Mouse (Mus musculus) lung, embryonic 15.5 days (tissue): Measurements from ENCODE around the gene Dpagt1. TPM values are rescaled to one million over a fixed set of nuclear protein-coding genes. Genes with fewer than 3 reads are reported as not detected.
"Not testable (repeated sequence)": the region's sequence is repeated elsewhere in the genome, so short reads cannot be mapped to it uniquely, and the experiment has no call there.

Experiments used
- ATAC-seq: fragments of 200-750 bp; cut with Nextera tagmentation; 2 replicates; pipeline ENCODE4 v1.8.0; 2017; ENCODE audit warnings: moderate number of reproducible peaks, borderline replicate concordance; ENCODE audit not compliant: low FRiP score, low TSS enrichment; ENCODE audit errors: extremely low read depth
- H3K27ac ChIP-seq: fragments of 300-500 bp; sonication (generic); 2 replicates; pipeline ENCODE4 v1.5.1; 2015; ENCODE audit warnings: moderate library complexity, mild to moderate bottlenecking, inconsistent platforms
- H3K27me3 ChIP-seq: fragments of 300-500 bp; sonication (generic); 2 replicates; pipeline ENCODE4 v1.6.1; 2015; ENCODE audit warnings: inconsistent platforms
- H3K36me3 ChIP-seq: fragments of 300-500 bp; sonication (generic); 2 replicates; pipeline ENCODE4 v1.6.1; 2015; ENCODE audit warnings: inconsistent platforms
- H3K4me1 ChIP-seq: fragments of 300-500 bp; sonication (generic); 2 replicates; pipeline ENCODE4 v1.6.1; 2015; ENCODE audit warnings: inconsistent platforms
- H3K4me2 ChIP-seq: fragments of 300-500 bp; sonication (generic); 2 replicates; pipeline ENCODE4 v1.6.1; 2015; ENCODE audit warnings: inconsistent platforms, mild to moderate bottlenecking, moderate library complexity
- H3K4me3 ChIP-seq: fragments of 300-500 bp; sonication (generic); 2 replicates; pipeline ENCODE4 v1.5.1; 2015; ENCODE audit warnings: mild to moderate bottlenecking, inconsistent platforms
- H3K9ac ChIP-seq: fragments of 300-500 bp; sonication (generic); 2 replicates; pipeline ENCODE4 v1.6.1; 2015; ENCODE audit warnings: inconsistent platforms
- H3K9me3 ChIP-seq: fragments of 300-500 bp; sonication (generic); 2 replicates; pipeline ENCODE4 v1.6.1; 2016; ENCODE audit warnings: inconsistent platforms
- WGBS: fragments of 180-500 bp; shearing (Covaris S2); methylation state at CpG from one replicate; pipeline ENCODE4 v1.1.7; 2015; 5-methylcytosine and 5-hydroxymethylcytosine counted together
- polyA plus RNA-seq: library from polyadenylated mRNA; unstranded; fragments of >200 nt; fragmentation: Nextera tagmentation; extraction: Ambion mirVana; gene quantifications from 2 replicates; pipeline ENCODE4 v1.2.1, GENCODE M21; 2015

Dpagt1 gene
- polyA plus RNA-seq, 1 experiment from 2014 or later: 36.5 TPM

GRCm38 (mm10) chr9:44343781-44344421, 18.1 kb downstream of the Dpagt1 start, which contains the start of gene Hmbs:
TSS of gene Hmbs (minus strand) at chr9:44344228.
- peak; percentile 95 for ATAC-seq
- peak within 1 kb of the TSS; percentile 88 for H3K9ac ChIP-seq
- H3K4me2 ChIP-seq: peak within 1 kb of the TSS; percentile 75
- peak within 1 kb of the TSS; percentile 91 for H3K4me3 ChIP-seq
- H3K36me3 ChIP-seq: peaks cover 36% of the 10 kb centered on the region
- no peaks in the 10 kb centered on the region for H3K9me3 ChIP-seq
- peaks cover 17% of the 10 kb centered on the region for H3K4me1 ChIP-seq
- H3K27ac ChIP-seq: peak within 1 kb of the TSS; percentile 99
- H3K27me3 ChIP-seq: no peaks in the 10 kb centered on the region
- under 1% methylated on average over 39 of the region's 39 CpGs for WGBS

GRCm38 (mm10) chr9:44345570-44346433, 20.0 kb downstream of the Dpagt1 start:
- Histone ChIP-seq H3K4me1 (peaks cover 17% of the 10 kb centered on the region), H3K36me3 (peaks cover 45% of the 10 kb centered on the region)
- 82% methylated on average over 6 of the region's 6 CpGs for WGBS

DNA sequence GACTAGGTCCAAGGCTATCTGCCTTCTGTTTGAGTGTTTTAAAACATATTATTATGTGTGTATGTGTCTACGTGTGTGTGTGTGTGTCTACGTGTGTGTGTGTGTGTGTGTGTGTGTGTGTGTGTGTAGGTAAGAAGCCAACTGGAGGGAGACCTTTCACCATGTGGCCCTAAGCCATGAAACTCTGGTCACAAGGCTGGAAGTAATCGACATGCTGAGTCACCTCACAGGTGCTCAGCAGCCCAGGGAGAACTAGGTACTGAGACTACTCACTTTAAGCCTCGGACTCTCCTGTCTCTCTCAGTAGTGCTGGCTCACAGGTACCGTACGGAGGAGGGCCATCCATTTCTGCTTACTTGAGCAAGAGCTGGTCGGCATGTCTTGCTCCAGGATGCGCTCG, 21.3 kb downstream of the Dpagt1 start:
- H3K27ac ChIP-seq: no peak overlapping the region
- H3K4me1 ChIP-seq: peaks cover 16% of the 10 kb centered on the region
- H3K36me3 ChIP-seq: peaks cover 58% of the 10 kb centered on the region
- H3K9ac ChIP-seq: no peak overlapping the region
- 90% methylated on average over 9 of the region's 9 CpGs for WGBS
- H3K4me3 ChIP-seq: no peak overlapping the region
- H3K4me2 ChIP-seq: no peak overlapping the region
- no peaks in the 10 kb centered on the region for H3K27me3 ChIP-seq
- no peaks in the 10 kb centered on the region for H3K9me3 ChIP-seq
- ATAC-seq: no peak

More at GRCm38 (mm10) chr9:44345570-44346433, 20.0 kb downstream of the Dpagt1 start:
- Histone ChIP-seq H3K4me3 (no peak overlapping the region), H3K4me2 (no peak overlapping the region), H3K27me3 (no peaks in the 10 kb centered on the region), H3K9me3 (no peaks in the 10 kb centered on the region), H3K9ac (no peak overlapping the region), H3K27ac (no peak overlapping the region)
- no peak for ATAC-seq

- Histone ChIP-seq H3K27ac (no peak overlapping the region), H3K27me3 (no peaks in the 10 kb centered on the region), H3K4me1 (peaks cover 11% of the 10 kb centered on the region), H3K4me3 (no peak overlapping the region), H3K36me3 (peaks cover 63% of the 10 kb centered on the region), H3K4me2 (no peak overlapping the region), H3K9ac (no peak overlapping the region), H3K9me3 (no peaks in the 10 kb centered on the region)
- WGBS: 76% methylated on average over 4 of the region's 4 CpGs
- no peak for ATAC-seq
These were observed 21.8 kb downstream of the Dpagt1 start for GRCm38 (mm10) chr9:44347621-44348020.

- no peak for ATAC-seq
- 0 out of 2 replicates have a peak, but pooled peaks cover 4% of the 10 kb centered on the region for H3K4me1 ChIP-seq
- no peak overlapping the region for H3K27ac ChIP-seq
- H3K9me3 ChIP-seq: no peaks in the 10 kb centered on the region
- 95% methylated on average over 4 of the region's 4 CpGs for WGBS
- H3K4me2 ChIP-seq: no peak overlapping the region
- H3K4me3 ChIP-seq: no peak overlapping the region
- peaks cover 72% of the 10 kb centered on the region for H3K36me3 ChIP-seq
- no peaks in the 10 kb centered on the region for H3K27me3 ChIP-seq
- no peak overlapping the region for H3K9ac ChIP-seq
These were observed 22.7 kb downstream of the Dpagt1 start for GRCm38 (mm10) chr9:44348546-44348945.

- Histone ChIP-seq H3K4me2 (no peak overlapping the region), H3K27ac (no peak overlapping the region), H3K27me3 (no peaks in the 10 kb centered on the region), H3K9ac (no peak overlapping the region), H3K4me3 (no peak overlapping the region), H3K4me1 (no peaks in the 10 kb centered on the region), H3K36me3 (peaks cover 93% of the 10 kb centered on the region), H3K9me3 (no peaks in the 10 kb centered on the region)
- ATAC-seq: no peak
- 97% methylated on average over 4 of the region's 4 CpGs for WGBS
These were observed 25.6 kb downstream of the Dpagt1 start for GRCm38 (mm10) chr9:44351396-44351795.

GRCm38 (mm10) chr9:44352337-44352736, 26.5 kb downstream of the Dpagt1 start:
- Histone ChIP-seq H3K9ac (no peak overlapping the region), H3K4me1 (no peaks in the 10 kb centered on the region), H3K9me3 (no peaks in the 10 kb centered on the region), H3K27ac (no peak overlapping the region), H3K4me2 (no peak overlapping the region), H3K27me3 (no peaks in the 10 kb centered on the region), H3K36me3 (peaks cover 93% of the 10 kb centered on the region), H3K4me3 (no peak overlapping the region)
- 87% methylated on average over 10 of the region's 10 CpGs for WGBS
- no peak for ATAC-seq

DNA sequence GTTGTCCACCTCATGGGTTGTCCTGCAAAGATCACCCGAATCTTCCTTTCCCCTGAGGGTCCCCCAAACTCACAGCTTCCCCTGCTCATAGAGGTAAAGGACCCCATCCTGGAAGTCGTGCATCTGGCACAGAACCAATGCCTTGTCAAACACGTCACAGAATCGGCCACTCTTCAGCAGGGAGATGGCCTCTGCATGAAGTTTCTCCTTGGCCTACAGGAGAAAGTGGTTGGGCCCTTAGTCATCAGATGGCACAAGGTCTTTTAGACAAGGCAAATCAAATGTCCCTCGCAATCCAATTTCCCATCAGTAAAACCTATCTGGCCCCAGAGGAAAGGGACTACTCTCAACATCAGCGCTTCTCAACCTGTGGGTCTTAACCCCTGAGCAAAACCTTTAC, 27.3 kb downstream of the Dpagt1 start:
- 83% methylated on average over 6 of the region's 6 CpGs for WGBS
- peaks cover 92% of the 10 kb centered on the region for H3K36me3 ChIP-seq

GRCm38 (mm10) chr9:44357207-44357606, 31.4 kb downstream of the Dpagt1 start:
- H3K4me1 ChIP-seq: peaks cover 9% of the 10 kb centered on the region; the same call in 1 of the 2 replicates
- peaks cover 69% of the 10 kb centered on the region for H3K36me3 ChIP-seq

More for the DNA sequence above, 27.3 kb downstream of the Dpagt1 start:
- H3K4me3 ChIP-seq: no peak overlapping the region
- H3K4me1 ChIP-seq: no peaks in the 10 kb centered on the region
- ATAC-seq: no peak
- H3K4me2 ChIP-seq: no peak overlapping the region
- no peak overlapping the region for H3K9ac ChIP-seq
- H3K27me3 ChIP-seq: no peaks in the 10 kb centered on the region
- no peaks in the 10 kb centered on the region for H3K9me3 ChIP-seq
- no peak overlapping the region for H3K27ac ChIP-seq

GRCm38 (mm10) chr9:44361190-44361917, 35.5 kb downstream of the Dpagt1 start, which contains the start of gene Vps11:
TSS of gene Vps11 (minus strand) at chr9:44361670.
- under 1% methylated on average over 44 of the region's 44 CpGs for WGBS
- peak within 1 kb of the TSS; percentile 76 for H3K4me2 ChIP-seq
- H3K36me3 ChIP-seq: peaks cover 28% of the 10 kb centered on the region
- peaks cover 9% of the 10 kb centered on the region; the same call in 1 of the 2 replicates for H3K4me1 ChIP-seq
- no peaks in the 10 kb centered on the region for H3K27me3 ChIP-seq
- peak; percentile 95 for ATAC-seq
- H3K9ac ChIP-seq: peak within 1 kb of the TSS; percentile 67
- H3K9me3 ChIP-seq: no peaks in the 10 kb centered on the region
- peak within 1 kb of the TSS; percentile 70 for H3K4me3 ChIP-seq
- H3K27ac ChIP-seq: peak within 1 kb of the TSS; percentile 48

More at GRCm38 (mm10) chr9:44357207-44357606, 31.4 kb downstream of the Dpagt1 start:
- Histone ChIP-seq H3K9ac (no peak overlapping the region), H3K4me3 (no peak overlapping the region), H3K27ac (no peak overlapping the region), H3K4me2 (no peak overlapping the region), H3K27me3 (no peaks in the 10 kb centered on the region), H3K9me3 (no peaks in the 10 kb centered on the region)
- WGBS: 63% methylated on average over 4 of the region's 4 CpGs
- ATAC-seq: no peak

- WGBS: 42% methylated on average over 4 of the region's 4 CpGs
- Histone ChIP-seq H3K4me3 (peak overlapping the region; percentile 70), H3K36me3 (peaks cover 22% of the 10 kb centered on the region), H3K4me2 (peak overlapping the region; percentile 76), H3K9ac (peak overlapping the region; percentile 67; the same call in 1 of the 2 replicates), H3K27ac (peak overlapping the region; percentile 48; the same call in 1 of the 2 replicates)
- peak; percentile 36 for ATAC-seq
- H3K27me3 ChIP-seq, H3K9me3 ChIP-seq, H3K4me1 ChIP-seq: not testable (repeated sequence)
These were observed 36.1 kb downstream of the Dpagt1 start for GRCm38 (mm10) chr9:44361931-44362330.
